Mouse (Mus musculus) embryonic facial prominence, embryonic 11.5 days (tissue): ENCODE measurements around the gene Rgs11. TPM values are rescaled to one million over a fixed set of nuclear protein-coding genes. Genes with fewer than 3 reads are reported as not detected.

Experiments
- ATAC-seq: fragments of 200-750 bp; cut with Nextera tagmentation; replicated peaks from 2 replicates; pipeline ENCODE4 v1.8.0; 2017; ENCODE audit warnings: low read depth; ENCODE audit not compliant: insufficient number of reproducible peaks, low FRiP score, low TSS enrichment
- DNase-seq: peaks from one replicate; pipeline ENCODE4 v3.0.0-alpha.2; 2015; ENCODE audit warnings: low spot score
- H3K27ac ChIP-seq: fragments of 300-500 bp; sonication (generic); replicated peaks from 2 replicates; pipeline ENCODE4 v1.5.1; 2014; ENCODE audit warnings: mild to moderate bottlenecking, low read depth, low read length, control low read depth
- H3K27me3 ChIP-seq: fragments of 300-500 bp; sonication (generic); 2 replicates; pipeline ENCODE4 v1.6.1; 2014; ENCODE audit warnings: mild to moderate bottlenecking, low read length, moderate library complexity, mixed read lengths; ENCODE audit not compliant: control insufficient read depth, insufficient read depth
- H3K36me3 ChIP-seq: fragments of 300-500 bp; sonication (generic); replicated peaks from 2 replicates; pipeline ENCODE4 v1.6.1; 2014; ENCODE audit warnings: low read depth, mild to moderate bottlenecking, low read length, moderate library complexity, mixed read lengths; ENCODE audit not compliant: control insufficient read depth, insufficient read depth
- H3K4me1 ChIP-seq: fragments of 300-500 bp; sonication (generic); 2 replicates; pipeline ENCODE4 v1.6.1; 2014; ENCODE audit warnings: low read length, mixed read lengths; ENCODE audit not compliant: control insufficient read depth, insufficient read depth
- H3K4me2 ChIP-seq: fragments of 300-500 bp; sonication (generic); 2 replicates; pipeline ENCODE4 v1.6.1; 2014; ENCODE audit warnings: low read depth, mild to moderate bottlenecking, control low read depth, low read length, moderate library complexity
- H3K4me3 ChIP-seq: fragments of 300-500 bp; sonication (generic); 2 replicates; pipeline ENCODE4 v1.5.1; 2014; ENCODE audit warnings: low read depth, low read length, control low read depth
- H3K9ac ChIP-seq: fragments of 300-500 bp; sonication (generic); replicated peaks from 2 replicates; pipeline ENCODE4 v1.6.1; 2014; ENCODE audit warnings: mild to moderate bottlenecking, control low read depth, low read length
- H3K9me3 ChIP-seq: fragments of 300-500 bp; sonication (generic); replicated peaks from 2 replicates; pipeline ENCODE4 v1.6.1; 2016; ENCODE audit warnings: mild to moderate bottlenecking, low read length, inconsistent platforms, mixed read lengths; ENCODE audit not compliant: control insufficient read depth
- WGBS: fragments of 180-500 bp; shearing (Covaris S2); extraction: QIAGEN DNeasy Blood & Tissue Kit; methylation state at CpG from one replicate; pipeline ENCODE4 v1.1.7; 2014; 5-methylcytosine and 5-hydroxymethylcytosine counted together
- polyA plus RNA-seq: library from polyadenylated mRNA; unstranded; fragments of >200 nt; fragmentation: Nextera tagmentation; extraction: Ambion mirVana; gene quantifications from 2 replicates; pipeline ENCODE4 v1.2.1, GENCODE M21; 2014

Rgs11 gene
- polyA plus RNA-seq, 1 experiment from 2014 or later, result 2.0 TPM

GRCm38 (mm10) chr17:26244101-26244841 is 41.5 kb downstream of the Rgs11 start, which contains the start of gene Fam234a:
Gene Fam234a, minus strand, starts transcription at chr17:26244242.
- peak within 1 kb of the TSS; percentile 70 for H3K4me3 ChIP-seq
- no peaks in the 10 kb centered on the region; the same call in 1 of the 2 replicates for H3K4me1 ChIP-seq
- H3K36me3 ChIP-seq, result no peaks in the 10 kb centered on the region
- H3K9ac ChIP-seq, result peak within 1 kb of the TSS; percentile 79
- peak; percentile 95 for ATAC-seq
- DNase-seq, result peak; percentile 99
- WGBS, result 7% methylated on average over 33 of the region's 33 CpGs
- no peaks in the 10 kb centered on the region for H3K9me3 ChIP-seq
- no peak within 1 kb of the TSS; the same call in 1 of the 2 replicates for H3K27ac ChIP-seq
- H3K27me3 ChIP-seq, result no peaks in the 10 kb centered on the region
- peak within 1 kb of the TSS; percentile 78 for H3K4me2 ChIP-seq

GRCm38 (mm10) chr17:26251886-26252538 is 49.3 kb downstream of the Rgs11 start:
- Histone ChIP-seq H3K9ac (no peak overlapping the region; the same call in 1 of the 2 replicates), H3K4me2 (no peak overlapping the region; the same call in 1 of the 2 replicates), H3K9me3 (no peaks in the 10 kb centered on the region), H3K36me3 (no peaks in the 10 kb centered on the region; the same call in 1 of the 2 replicates), H3K27me3 (no peaks in the 10 kb centered on the region), H3K4me3 (peak overlapping the region; percentile 93; the same call in 1 of the 2 replicates), H3K27ac (no peak overlapping the region), H3K4me1 (no peaks in the 10 kb centered on the region)
- DNase-seq, result no peak
- no peak for ATAC-seq
- WGBS, result 53% methylated on average over 4 of the region's 4 CpGs

- peak; percentile 93 for ATAC-seq
- H3K27me3 ChIP-seq, result no peaks in the 10 kb centered on the region
- WGBS, result under 1% methylated on average over 43 of the region's 43 CpGs
These were observed 49.9 kb downstream of the Rgs11 start, which contains the start of gene Luc7l for GRCm38 (mm10) chr17:26252539-26253251. Gene Luc7l, plus strand, starts transcription at chr17:26252896.

GRCm38 (mm10) chr17:26253399-26253798 is 50.6 kb downstream of the Rgs11 start:
- H3K9ac ChIP-seq, result peak overlapping the region; percentile 99
- H3K4me2 ChIP-seq, result peak overlapping the region; percentile 62
- no peak for ATAC-seq
- under 1% methylated on average over 24 of the region's 24 CpGs for WGBS
- H3K4me1 ChIP-seq, result no peaks in the 10 kb centered on the region
- no peak for DNase-seq
- H3K36me3 ChIP-seq, result no peaks in the 10 kb centered on the region; the same call in 1 of the 2 replicates
- H3K4me3 ChIP-seq, result peak overlapping the region; percentile 93
- no peaks in the 10 kb centered on the region for H3K9me3 ChIP-seq
- peak overlapping the region; percentile 98 for H3K27ac ChIP-seq
- H3K27me3 ChIP-seq, result no peaks in the 10 kb centered on the region

More at GRCm38 (mm10) chr17:26252539-26253251, 49.9 kb downstream of the Rgs11 start, which contains the start of gene Luc7l:
- peak within 1 kb of the TSS; percentile 93 for H3K4me3 ChIP-seq
- peak; percentile 97 for DNase-seq
- H3K27ac ChIP-seq, result peak within 1 kb of the TSS; percentile 98
- H3K4me1 ChIP-seq, result no peaks in the 10 kb centered on the region
- peak within 1 kb of the TSS; percentile 62 for H3K4me2 ChIP-seq
- H3K9me3 ChIP-seq, result no peaks in the 10 kb centered on the region
- H3K9ac ChIP-seq, result peak within 1 kb of the TSS; percentile 99
- H3K36me3 ChIP-seq, result no peaks in the 10 kb centered on the region; the same call in 1 of the 2 replicates

- no peaks in the 10 kb centered on the region for H3K4me1 ChIP-seq
- no peaks in the 10 kb centered on the region for H3K9me3 ChIP-seq
- H3K27ac ChIP-seq, result no peak overlapping the region
- H3K27me3 ChIP-seq, result no peaks in the 10 kb centered on the region
- H3K9ac ChIP-seq, result no peak overlapping the region
- H3K4me3 ChIP-seq, result no peak overlapping the region
- ATAC-seq, result no peak
- no peak for DNase-seq
- peaks cover 5% of the 10 kb centered on the region for H3K36me3 ChIP-seq
- no peak overlapping the region for H3K4me2 ChIP-seq
- 94% methylated on average over 7 of the region's 7 CpGs for WGBS
These were observed 52.6 kb downstream of the Rgs11 start for GRCm38 (mm10) chr17:26255313-26255712.

Other genes starting within 250 kb of the Rgs11 start
- gene Capn15, start 217.2 kb upstream of the Rgs11 start, polyA plus RNA-seq, result 17.4 and 20.2 TPM in 2 replicates
- gene Rab11fip3, start 133.4 kb upstream of the Rgs11 start, polyA plus RNA-seq, result 12.9 and 16.1 TPM in 2 replicates
- 18.8 and 19.0 TPM in 2 replicates for gene Decr2, start 112.6 kb upstream of the Rgs11 start, polyA plus RNA-seq
- 91.2 and 104 TPM in 2 replicates for gene Nme4, start 107.3 kb upstream of the Rgs11 start, polyA plus RNA-seq
- 0.48 and 0.92 TPM in 2 replicates for gene Tmem8, start 89.7 kb upstream of the Rgs11 start, polyA plus RNA-seq
- gene Mrpl28, start 79.5 kb upstream of the Rgs11 start, polyA plus RNA-seq, result 250 and 261 TPM in 2 replicates
- gene Axin1, start 64.3 kb upstream of the Rgs11 start, polyA plus RNA-seq, result 12.8 and 17.9 TPM in 2 replicates
- gene Pdia2, start 3.9 kb upstream of the Rgs11 start, polyA plus RNA-seq, result 0.48 and 0.64 TPM in 2 replicates
- gene Arhgdig, start 4.8 kb downstream of the Rgs11 start, polyA plus RNA-seq, result 15.9 and 21.1 TPM in 2 replicates
- gene Fam234a, start 41.3 kb downstream of the Rgs11 start, polyA plus RNA-seq, result 21.3 and 21.7 TPM in 2 replicates
- gene Luc7l, start 49.9 kb downstream of the Rgs11 start, polyA plus RNA-seq, result 140 and 147 TPM in 2 replicates
- gene Neurl1b, start 211.9 kb downstream of the Rgs11 start, polyA plus RNA-seq, result 0.25 and 0.45 TPM in 2 replicates